9 mouse cellular contexts compared by ENCODE assay signal in the genomic region with DNA sequence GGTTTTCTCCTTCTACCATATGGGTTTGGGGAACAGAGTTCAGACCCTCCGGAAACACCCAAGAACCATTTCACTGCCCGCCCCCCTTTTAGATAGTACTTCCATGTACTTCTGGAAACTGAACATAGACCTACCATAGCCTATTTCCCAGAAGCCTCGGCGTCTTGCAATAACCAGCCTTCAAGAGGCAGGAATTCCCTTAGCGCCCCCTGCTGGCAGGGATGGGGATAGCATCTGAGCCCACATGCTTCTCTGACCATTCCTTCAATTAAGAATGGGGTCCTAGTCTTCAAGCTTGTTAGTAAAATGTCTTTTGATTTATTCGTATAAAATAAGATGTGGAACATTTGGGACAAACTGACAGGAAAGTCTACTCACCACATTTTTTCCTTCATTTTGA.
DNase-seq lines count a peak whose midpoint lies in the region; ATAC-seq and TF ChIP-seq lines count a peak whose summit lies in the region.
"Had no signal": no experiment of that assay in that cellular context is flagged by ENCODE, and none has a peak within 500 bp of the region (broad histone marks: within the 10 kb centered on the region; RNA-seq: fewer than 3 reads in every experiment).

No protein-coding gene starts in this region.

- no peak for ATAC-seq in CD4-positive, CD25-positive, alpha-beta regulatory T cell, adult 4 months
- no peak for ATAC-seq in kidney, postnatal 0 days (replicated peaks; ENCODE audit: low FRiP score, low read depth)
- ATAC-seq in kidney, embryonic 14.5 days (ENCODE audit: low FRiP score, low TSS enrichment), result no peak
- no peak for ATAC-seq in lung, embryonic 14.5 days (ENCODE audit: insufficient read depth)

- no peak overlapping the region for H3K4me2 ChIP-seq in kidney, postnatal 0 days (ENCODE audit: low read length)
- H3K4me2 ChIP-seq in kidney, embryonic 14.5 days (replicated peaks; ENCODE audit: low read depth, low read length), result no peak overlapping the region
- no peak overlapping the region for H3K4me2 ChIP-seq in lung, embryonic 14.5 days

- no peaks in the 10 kb centered on the region for H3K9me3 ChIP-seq in kidney, postnatal 0 days (replicated peaks; ENCODE audit: low read length)
- no peaks in the 10 kb centered on the region for H3K9me3 ChIP-seq in kidney, embryonic 14.5 days (ENCODE audit: control insufficient read depth, low read length)
- peaks cover 6% of the 10 kb centered on the region; the same call in 1 of the 2 replicates for H3K9me3 ChIP-seq in embryonic facial prominence, embryonic 10.5 days
- no peaks in the 10 kb centered on the region for H3K9me3 ChIP-seq in lung, embryonic 14.5 days (ENCODE audit: low read depth, low read length)
- H3K9me3 ChIP-seq: megakaryocyte, embryonic 14.5 days had no signal

- H3K4me3 ChIP-seq in kidney, postnatal 0 days (replicated peaks; ENCODE audit: low read depth, low read length), result no peak overlapping the region
- H3K4me3 ChIP-seq in kidney, embryonic 14.5 days (ENCODE audit: low read length), result no peak overlapping the region
- no peak overlapping the region for H3K4me3 ChIP-seq in embryonic facial prominence, embryonic 10.5 days
- no peak overlapping the region for H3K4me3 ChIP-seq in lung, embryonic 14.5 days (ENCODE audit: low read depth, low read length)
- H3K4me3 ChIP-seq: megakaryocyte, embryonic 14.5 days had no signal

- no peaks in the 10 kb centered on the region for H3K36me3 ChIP-seq in kidney, postnatal 0 days (ENCODE audit: insufficient read depth, low read length)
- no peaks in the 10 kb centered on the region for H3K36me3 ChIP-seq in kidney, embryonic 14.5 days (ENCODE audit: control insufficient read depth, insufficient read depth, low read length)
- no peaks in the 10 kb centered on the region for H3K36me3 ChIP-seq in embryonic facial prominence, embryonic 10.5 days (replicated peaks)
- no peaks in the 10 kb centered on the region for H3K36me3 ChIP-seq in lung, embryonic 14.5 days (ENCODE audit: insufficient read depth)

- H3K9ac ChIP-seq in kidney, postnatal 0 days (ENCODE audit: low read depth, low read length), result no peak overlapping the region
- no peak overlapping the region for H3K9ac ChIP-seq in kidney, embryonic 14.5 days (ENCODE audit: low read depth, low read length)
- no peak overlapping the region for H3K9ac ChIP-seq in lung, embryonic 14.5 days

- no peaks in the 10 kb centered on the region for H3K27me3 ChIP-seq in kidney, postnatal 0 days (ENCODE audit: insufficient read depth, low read length)
- H3K27me3 ChIP-seq in kidney, embryonic 14.5 days (ENCODE audit: control insufficient read depth, insufficient read depth, low read length), result no peaks in the 10 kb centered on the region
- no peaks in the 10 kb centered on the region; the same call in 1 of the 2 replicates for H3K27me3 ChIP-seq in embryonic facial prominence, embryonic 10.5 days (replicated peaks; ENCODE audit: low read depth, poor library complexity, severe bottlenecking)
- no peaks in the 10 kb centered on the region for H3K27me3 ChIP-seq in lung, embryonic 14.5 days (ENCODE audit: insufficient read depth, low read length)
- H3K27me3 ChIP-seq: megakaryocyte, embryonic 14.5 days had no signal

- H3K27ac ChIP-seq in kidney, postnatal 0 days, result no peak overlapping the region
- no peak overlapping the region for H3K27ac ChIP-seq in kidney, embryonic 14.5 days (ENCODE audit: low read depth, low read length)
- no peak overlapping the region for H3K27ac ChIP-seq in embryonic facial prominence, embryonic 10.5 days (replicated peaks)
- no peak overlapping the region for H3K27ac ChIP-seq in lung, embryonic 14.5 days (ENCODE audit: low read depth)

- WGBS in kidney, postnatal 0 days, result 54% methylated on average over 6 of the region's 6 CpGs
- 53% methylated on average over 6 of the region's 6 CpGs for WGBS in kidney, embryonic 14.5 days
- WGBS in embryonic facial prominence, embryonic 10.5 days, result 59% methylated on average over 6 of the region's 6 CpGs
- 52% methylated on average over 6 of the region's 6 CpGs for WGBS in lung, embryonic 14.5 days

- no peaks in the 10 kb centered on the region for H3K4me1 ChIP-seq in kidney, postnatal 0 days (replicated peaks; ENCODE audit: insufficient read depth, low read length)
- H3K4me1 ChIP-seq in kidney, embryonic 14.5 days (ENCODE audit: control insufficient read depth, insufficient read depth, low read length), result no peaks in the 10 kb centered on the region
- peaks cover 30% of the 10 kb centered on the region for H3K4me1 ChIP-seq in embryonic facial prominence, embryonic 10.5 days
- no peaks in the 10 kb centered on the region for H3K4me1 ChIP-seq in lung, embryonic 14.5 days (ENCODE audit: insufficient read depth)

- TF ChIP-seq CTCF in kidney, postnatal 0 days (IDR thresholded peaks at IDR 0.05; ENCODE audit: low read depth), result peak; percentile 87
- peak; percentile 89 for TF ChIP-seq CTCF in lung, embryonic 14.5 days (IDR thresholded peaks at IDR 0.05; ENCODE audit: low read depth)

- DNase-seq in CD4-positive, CD25-positive, alpha-beta regulatory T cell, adult 2 months (ENCODE audit: low read depth, low spot score), result peak; percentile 78
- DNase-seq in kidney, postnatal 0 days (ENCODE audit: low spot score), result peak; percentile 59
- DNase-seq in NIH3T3 (ENCODE audit: low read depth), result peak; percentile 80
- DNase-seq in embryonic facial prominence, embryonic 10.5 days (ENCODE audit: low spot score), result peak; percentile 78
- peak; percentile 79 for DNase-seq in lung, embryonic 14.5 days
- DNase-seq in testis, postnatal 10 days (ENCODE audit: low spot score), result peak; percentile 74
